Mouse (Mus musculus) left cerebral cortex, adult 9 months (tissue): ENCODE data around the gene Cst13.
A peak's percentile ranks its signal among the peaks of the same experiment; 100 is the strongest.
"Not testable (repeated sequence)": the region's sequence is repeated elsewhere in the genome, so short reads cannot be mapped to it uniquely, and the experiment has no call there.

Experiments used
- DNase-seq, 2 experiments: peaks; one replicate each; pipeline ENCODE4 v3.0.0; 2022; ENCODE audit warnings: low spot score in 2 of 2

The Cst13 gene

DNA sequence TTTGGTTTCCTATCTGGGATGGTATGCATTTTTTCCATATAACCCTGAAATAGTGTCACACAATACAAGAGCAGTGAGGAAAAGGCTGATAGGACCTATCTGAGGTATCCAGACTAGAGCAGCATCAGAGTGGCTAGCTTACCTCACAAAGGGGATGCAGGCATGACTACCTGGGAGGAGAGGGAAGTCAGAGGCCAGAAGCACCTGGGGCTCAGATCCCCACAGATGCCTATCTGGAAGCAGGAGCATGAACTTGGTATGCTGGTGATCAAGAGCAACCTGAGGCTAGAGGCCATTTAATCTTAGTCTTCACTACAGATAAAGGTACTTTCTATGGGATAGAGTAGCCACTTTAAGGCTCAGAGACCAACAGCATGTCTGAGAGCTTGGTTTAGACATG lies at the start of gene Cst13:
Gene Cst13 (plus strand): TSS at position 173 of the 400 bp plus-strand sequence.
- no peak for DNase-seq

- not testable (repeated sequence) for DNase-seq
Observed at GRCm38 (mm10) chr2:148771397-148771796, 48.5 kb upstream of the Cst13 start, which contains the start of gene Cst11. Gene Cst11, minus strand, starts transcription at chr2:148771497.

DNA sequence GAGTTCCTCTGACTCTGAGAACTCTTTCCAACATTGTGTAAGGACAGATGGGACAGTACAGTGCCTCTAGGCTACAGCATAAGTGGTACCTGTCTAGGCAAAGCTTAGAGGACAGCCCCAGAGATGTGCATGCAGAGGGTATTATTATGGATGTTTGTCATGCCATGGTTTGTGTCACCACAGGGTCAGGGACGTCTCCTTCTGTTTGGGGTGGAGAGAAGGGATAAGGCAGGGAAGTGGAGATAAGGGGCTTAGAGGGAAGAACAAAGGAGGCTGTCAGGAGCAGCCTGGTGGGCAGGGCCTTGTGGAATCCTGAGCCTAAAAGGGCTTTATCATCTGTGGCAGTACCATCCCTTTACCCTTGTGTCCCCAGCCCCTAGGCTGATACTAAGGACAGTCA lies 38.2 kb upstream of the Cst13 start, which contains the start of gene 8030411F24Rik:
Gene 8030411F24Rik (plus strand): TSS at position 301 of the 400 bp plus-strand sequence.
- DNase-seq = no peak

GRCm38 (mm10) chr2:148789142-148789541 lies 30.7 kb upstream of the Cst13 start, which contains the start of gene Cst12:
Gene Cst12, plus strand, starts transcription at chr2:148789361.
- peak in 1 of 2 experiments; percentile 6 for DNase-seq

DNA sequence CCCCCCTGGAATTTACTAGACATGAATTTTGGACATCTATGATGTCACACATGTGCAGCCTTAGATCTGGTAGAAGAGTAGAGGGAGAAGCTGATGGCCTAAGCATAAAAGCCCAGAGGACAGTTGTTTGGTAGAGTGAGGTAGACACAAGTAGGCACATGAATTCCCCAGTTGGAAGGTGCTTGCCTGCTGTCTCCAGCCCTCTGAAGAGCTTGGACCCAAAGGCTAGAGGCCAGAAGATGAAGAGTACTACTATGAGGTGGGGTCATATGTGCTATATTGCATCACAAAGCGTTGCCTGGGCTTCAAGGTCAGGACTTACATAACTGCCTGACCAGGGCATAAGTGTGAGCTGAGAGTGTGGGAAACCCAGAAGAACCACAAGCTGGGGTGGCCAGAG lies 21.4 kb upstream of the Cst13 start, which contains the start of gene Cst8:
Gene Cst8 (plus strand): TSS at position 301 of the 400 bp plus-strand sequence.
- no peak for DNase-seq

- no peak for DNase-seq
Observed at GRCm38 (mm10) chr2:148801491-148801921, 18.4 kb upstream of the Cst13 start.

GRCm38 (mm10) chr2:148806696-148807095 lies 13.2 kb upstream of the Cst13 start:
- no peak for DNase-seq

- DNase-seq = no peak
Observed at GRCm38 (mm10) chr2:148825986-148826385, 6.1 kb downstream of the Cst13 start.

DNA sequence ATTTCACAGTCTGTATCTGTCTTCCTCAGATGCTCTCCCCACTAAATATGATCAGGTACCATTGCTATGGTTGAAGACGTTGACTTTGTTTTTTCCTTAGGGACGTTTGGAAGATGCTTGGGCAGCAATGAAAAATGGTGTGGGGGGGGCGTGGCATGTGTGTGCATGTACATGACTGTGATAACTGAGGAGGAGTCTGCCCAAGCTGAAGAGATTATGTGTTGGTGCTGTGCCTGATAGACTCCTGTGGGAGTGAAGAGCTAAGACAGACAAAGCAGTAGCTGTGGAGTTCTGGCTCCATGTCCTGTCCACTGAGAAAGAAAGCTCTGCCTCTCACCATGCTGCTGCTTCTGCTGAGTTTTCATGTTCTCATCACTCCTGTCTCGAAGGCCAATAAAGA lies 15.0 kb downstream of the Cst13 start, which contains the start of gene Cst9:
Gene Cst9 (plus strand): TSS at position 236 of the 400 bp plus-strand sequence.
- no peak for DNase-seq

DNA sequence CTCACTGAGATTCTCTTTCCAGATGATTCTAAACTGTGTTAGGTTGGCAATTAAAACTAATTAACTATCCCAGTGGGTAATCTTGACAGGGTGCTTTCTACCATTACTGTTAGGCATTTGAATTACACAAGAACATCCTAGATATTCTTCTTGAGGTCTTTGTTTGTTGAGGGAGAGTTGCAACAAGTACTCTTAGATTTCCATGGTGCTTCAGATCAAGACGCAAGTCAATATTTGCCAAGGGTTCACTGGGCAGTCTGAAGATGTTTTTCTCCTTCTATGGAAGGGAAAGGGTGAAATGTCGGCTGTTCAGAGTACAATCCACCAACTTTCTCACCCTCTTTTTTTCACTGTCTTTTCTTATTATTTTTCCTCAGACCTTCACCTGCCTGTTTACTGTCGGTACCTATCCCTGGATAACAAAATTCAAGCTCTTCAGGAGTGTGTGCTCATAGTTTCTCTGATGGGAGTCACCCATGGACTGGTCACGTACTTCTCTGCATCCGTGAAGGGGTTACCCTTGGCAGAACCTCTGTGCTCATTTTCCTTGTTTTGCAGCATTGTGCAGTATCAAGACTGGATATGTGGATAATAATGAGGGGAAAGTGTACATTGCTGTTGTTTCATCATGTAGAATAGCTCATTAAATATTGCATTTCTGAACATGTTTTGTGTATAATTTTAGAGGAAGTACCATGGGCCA lies 18.3 kb downstream of the Cst13 start:
- no peak for DNase-seq

DNA sequence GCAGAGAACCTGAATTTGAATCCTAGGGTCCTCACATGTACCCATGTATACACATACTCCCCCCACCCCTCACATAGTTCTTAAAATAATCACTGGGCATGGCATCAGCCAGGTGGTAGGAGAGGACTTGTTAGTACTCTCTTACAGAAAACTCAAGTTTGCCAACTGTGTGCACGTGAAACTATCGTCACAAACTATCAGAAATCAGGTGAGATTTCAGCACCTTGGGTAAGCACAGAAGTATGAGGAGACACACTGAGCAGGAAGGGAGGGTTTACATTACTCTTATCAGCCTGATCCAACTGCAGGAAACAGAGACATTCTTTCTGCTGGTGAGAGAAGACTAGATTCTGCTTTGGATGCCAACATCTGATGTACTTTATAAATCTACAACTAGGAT lies 19.3 kb downstream of the Cst13 start:
- DNase-seq = no peak

DNA sequence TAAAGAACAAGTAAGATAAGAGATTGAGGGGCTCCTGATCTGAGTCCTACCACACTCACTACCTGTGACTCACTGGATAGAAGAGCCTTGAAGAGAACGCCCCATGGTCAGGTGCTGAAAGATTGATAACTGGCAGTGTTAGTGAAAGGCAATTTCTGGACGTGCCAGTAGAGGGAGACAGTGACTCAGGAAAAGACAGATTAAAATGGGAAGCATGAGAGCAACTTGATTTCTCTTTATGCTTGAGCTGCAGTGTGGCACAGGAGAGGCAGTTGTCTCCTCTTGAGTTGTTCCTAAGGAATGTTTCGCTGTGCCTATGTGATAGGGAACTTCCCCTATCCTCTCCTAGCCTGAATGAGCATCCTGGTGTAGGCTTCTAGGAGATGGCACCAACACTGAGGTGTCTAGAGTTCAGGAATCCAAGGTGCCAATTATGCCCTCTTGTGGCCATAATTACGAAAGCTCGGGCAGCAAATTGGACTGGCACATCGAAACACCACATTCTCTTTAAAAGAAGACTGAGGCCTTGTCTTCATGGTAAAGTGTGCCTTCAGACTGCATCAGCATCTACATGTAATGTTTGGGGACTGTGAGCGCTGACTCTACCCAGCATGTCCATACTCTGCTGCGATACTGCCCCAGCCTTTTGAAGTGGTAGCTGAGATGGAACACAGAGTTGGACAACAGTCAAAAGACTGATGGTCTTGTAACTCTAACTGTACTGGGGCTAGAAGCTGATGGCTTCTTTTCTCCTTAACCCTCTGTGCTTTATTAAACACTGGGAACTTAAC lies 31.4 kb downstream of the Cst13 start:
- DNase-seq = peak; percentile 42 to 93

DNA sequence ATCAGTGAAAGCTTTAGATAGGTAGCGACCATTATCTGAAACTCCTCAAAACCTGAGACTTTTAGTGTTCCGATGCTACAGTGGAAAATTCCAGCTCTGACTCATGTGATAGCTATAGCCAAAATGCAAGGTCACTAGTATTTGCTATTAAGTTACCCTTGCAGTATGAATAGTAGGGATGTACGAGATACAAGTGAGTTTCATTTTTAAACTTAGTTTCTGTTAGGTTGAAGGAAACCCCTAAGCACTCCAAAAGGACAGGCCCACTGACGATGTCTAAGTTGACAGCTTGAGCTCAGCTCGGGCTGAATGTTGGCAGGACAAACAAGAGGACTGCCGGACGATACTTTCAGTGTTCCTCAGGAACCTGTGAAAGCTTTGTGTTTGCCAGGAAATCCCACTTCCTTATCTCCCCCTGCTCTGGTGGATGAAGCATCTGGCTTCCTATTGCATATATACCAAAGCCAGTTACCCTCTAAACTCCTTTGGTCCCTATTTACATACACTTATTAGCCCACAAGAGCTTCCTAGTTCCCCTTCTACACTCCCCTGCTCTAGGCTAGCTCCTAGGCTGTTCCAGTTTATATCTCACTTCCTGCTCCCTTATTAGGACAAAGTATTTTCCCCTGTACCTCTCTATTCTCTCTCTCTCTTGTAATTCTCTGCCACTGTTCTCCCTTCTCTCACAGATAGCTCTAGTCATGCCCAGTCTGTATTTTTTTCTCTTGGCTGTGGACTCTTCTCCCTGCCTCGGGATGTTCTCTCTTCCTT lies 36.9 kb downstream of the Cst13 start:
- no peak for DNase-seq

- DNase-seq = peak in 1 of 2 experiments; percentile 5
Observed at GRCm38 (mm10) chr2:148857506-148857905, 37.6 kb downstream of the Cst13 start.

DNA sequence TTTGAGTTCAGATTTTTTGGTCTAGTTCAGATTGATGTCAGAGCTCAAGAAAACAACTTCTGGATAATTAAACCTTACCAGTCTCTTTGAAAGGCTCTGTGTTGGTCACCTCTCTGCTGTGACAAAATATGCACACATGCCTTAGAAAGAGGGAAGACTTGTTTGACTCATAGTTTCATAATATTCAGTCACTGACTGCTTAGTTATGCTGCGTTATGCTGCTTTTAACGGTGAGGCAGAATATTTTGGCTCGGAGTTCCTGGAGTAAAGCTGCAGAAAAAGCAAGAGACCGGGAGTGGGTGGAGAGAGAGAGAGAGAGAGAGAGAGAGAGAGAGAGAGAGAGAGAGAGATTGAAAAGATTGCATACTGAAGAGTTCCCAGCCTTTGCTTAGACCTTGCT lies 41.1 kb downstream of the Cst13 start:
- DNase-seq = no peak

- peak in 1 of 2 experiments; percentile 20 for DNase-seq
Observed at GRCm38 (mm10) chr2:148861693-148862092, 41.8 kb downstream of the Cst13 start.

- DNase-seq = no peak
Observed at GRCm38 (mm10) chr2:148864966-148865365, 45.1 kb downstream of the Cst13 start, which contains the start of gene 9230104L09Rik. Gene 9230104L09Rik, minus strand, starts transcription at chr2:148865038.

DNA sequence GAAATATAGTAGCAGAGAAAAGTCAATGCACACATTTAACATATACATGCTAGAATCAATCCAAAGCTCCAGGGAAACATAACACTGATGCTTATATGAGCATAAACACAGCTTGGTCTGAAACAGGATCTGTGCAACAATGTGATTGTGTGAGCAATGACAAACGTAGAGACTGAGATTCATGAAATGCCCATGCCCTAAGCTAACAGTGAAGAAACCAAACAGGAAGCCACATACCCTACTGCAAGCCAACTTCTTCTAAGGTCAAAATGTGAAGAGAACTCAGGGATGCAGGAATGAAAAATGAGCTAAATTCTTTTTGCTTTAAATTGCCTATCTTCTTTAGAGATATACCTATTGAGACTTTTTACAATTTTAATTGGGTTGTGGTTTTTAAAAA lies 49.1 kb downstream of the Cst13 start:
- DNase-seq = no peak

GRCm38 (mm10) chr2:148870526-148870925 lies 50.6 kb downstream of the Cst13 start:
- DNase-seq = no peak

- DNase-seq = peak in 1 of 2 experiments; percentile 16
Observed at GRCm38 (mm10) chr2:148872860-148873259, 53.0 kb downstream of the Cst13 start.

GRCm38 (mm10) chr2:148874224-148874616 lies 54.3 kb downstream of the Cst13 start:
- DNase-seq = no peak
